Mouse (Mus musculus) embryo, embryonic 10 days (tissue): Measurements from ENCODE around the gene Gas1.

Experiments
- DNase-seq: peaks from one replicate; pipeline ENCODE4 v3.0.0-alpha.2; 2015; ENCODE audit warnings: low spot score

Gas1 gene

DNA sequence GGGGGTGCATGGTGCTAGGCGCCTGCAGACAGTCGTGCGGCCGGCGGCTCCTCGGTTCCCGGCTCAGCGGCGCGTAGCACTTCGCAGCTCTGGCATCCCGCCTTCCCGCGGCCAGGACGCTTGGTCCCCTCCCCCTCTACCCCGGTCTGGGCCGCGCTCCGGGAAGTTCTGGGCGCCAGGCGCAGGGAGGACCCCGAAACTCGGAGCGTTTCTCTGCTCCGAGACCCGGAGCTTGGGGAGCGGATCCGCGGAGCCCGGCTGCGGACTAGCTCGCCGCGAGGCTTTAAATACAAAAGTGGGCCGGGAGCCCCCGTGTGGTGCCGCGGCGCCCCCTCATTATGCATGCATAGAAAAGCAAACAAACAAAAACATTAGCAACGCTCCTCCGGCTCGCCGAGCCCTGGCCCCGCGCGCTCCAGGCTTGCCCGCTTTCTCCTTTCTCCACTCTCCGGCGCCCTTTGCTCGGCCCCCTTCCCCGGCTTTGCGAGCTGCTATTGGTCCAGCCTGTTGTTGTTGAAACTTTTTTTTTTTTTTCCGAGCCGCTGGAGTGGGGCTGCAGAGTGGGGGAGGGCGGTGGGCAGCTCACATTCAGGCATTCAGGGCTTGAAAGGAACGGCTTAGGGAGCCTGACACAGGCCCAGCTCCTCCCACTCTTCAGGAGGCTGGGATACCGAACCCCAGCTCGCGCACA is at the start of gene Gas1:
Gene Gas1, minus strand, starts transcription at position 260 of the 691 bp plus-strand sequence.
- peak; percentile 96 for DNase-seq

DNA sequence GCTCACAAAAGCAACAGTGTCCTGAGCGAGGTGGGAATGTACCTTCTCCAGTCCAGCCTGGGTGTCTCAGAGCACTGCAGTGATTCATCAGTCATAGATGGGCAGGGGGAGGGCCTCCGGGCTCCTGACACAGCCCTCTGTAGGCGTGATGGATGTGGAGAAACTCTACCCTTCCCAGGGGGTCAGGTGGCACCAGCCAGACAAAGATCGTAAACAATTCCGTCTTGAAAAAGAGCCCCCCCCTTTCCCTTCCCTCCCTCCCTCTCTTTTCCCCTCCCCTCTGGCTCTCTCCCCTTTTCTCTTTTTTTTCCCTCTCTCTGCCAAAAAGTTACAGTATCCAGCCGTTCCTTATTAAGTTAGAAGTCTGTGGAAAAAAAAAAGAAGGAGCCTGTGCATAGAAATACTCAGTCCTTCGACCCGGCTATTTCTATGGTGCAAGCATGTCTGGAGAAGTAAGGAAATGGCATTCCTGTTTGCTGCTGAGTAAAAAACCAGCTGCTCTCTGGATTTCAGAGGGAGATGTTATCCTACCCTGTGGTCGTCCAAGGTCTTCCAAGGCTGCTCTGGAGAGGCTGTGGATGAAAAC is 49.2 kb upstream of the Gas1 start:
- peak; percentile 79 for DNase-seq

GRCm38 (mm10) chr13:60225736-60226135 is 48.6 kb upstream of the Gas1 start:
- no peak for DNase-seq

DNA sequence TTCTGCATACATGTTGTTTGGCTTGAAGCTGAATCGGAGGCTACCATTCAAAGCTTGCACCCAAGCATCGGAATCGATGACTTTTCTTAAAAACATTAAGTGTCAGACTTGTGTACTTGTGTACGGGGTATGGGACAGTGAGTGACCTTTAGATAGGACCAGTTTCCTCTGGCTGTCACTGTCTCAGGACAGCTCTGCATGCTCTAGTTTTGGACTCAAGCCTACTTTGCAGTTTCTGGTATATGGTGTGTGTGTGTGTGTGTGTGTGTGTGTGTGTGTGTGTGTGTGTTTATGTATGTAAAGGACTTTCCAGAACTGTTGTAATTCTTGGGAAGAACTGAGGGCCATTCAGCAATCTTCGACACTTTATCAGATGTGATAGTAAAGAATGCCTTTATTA is 48.1 kb upstream of the Gas1 start:
- DNase-seq, result no peak

DNA sequence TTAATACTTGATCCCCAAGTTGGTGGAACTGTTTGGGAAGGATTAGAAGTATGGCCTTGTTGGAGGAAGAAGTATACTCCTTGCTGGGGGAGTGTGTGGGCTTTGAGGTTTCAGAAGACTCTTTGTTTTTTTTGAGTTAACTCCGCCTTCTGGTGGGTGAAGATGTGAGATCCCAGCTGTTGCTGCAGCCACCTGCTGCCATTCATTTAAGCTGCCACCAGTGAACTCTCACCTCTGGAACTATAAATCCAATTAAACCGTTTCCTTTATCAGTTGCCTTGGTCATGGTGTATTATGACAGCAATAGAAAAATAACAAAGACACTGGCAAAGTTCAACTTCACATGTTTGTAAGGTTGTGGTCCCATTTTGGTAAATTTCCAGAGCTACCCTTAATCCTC is 46.6 kb upstream of the Gas1 start:
- peak; percentile 30 for DNase-seq

DNA sequence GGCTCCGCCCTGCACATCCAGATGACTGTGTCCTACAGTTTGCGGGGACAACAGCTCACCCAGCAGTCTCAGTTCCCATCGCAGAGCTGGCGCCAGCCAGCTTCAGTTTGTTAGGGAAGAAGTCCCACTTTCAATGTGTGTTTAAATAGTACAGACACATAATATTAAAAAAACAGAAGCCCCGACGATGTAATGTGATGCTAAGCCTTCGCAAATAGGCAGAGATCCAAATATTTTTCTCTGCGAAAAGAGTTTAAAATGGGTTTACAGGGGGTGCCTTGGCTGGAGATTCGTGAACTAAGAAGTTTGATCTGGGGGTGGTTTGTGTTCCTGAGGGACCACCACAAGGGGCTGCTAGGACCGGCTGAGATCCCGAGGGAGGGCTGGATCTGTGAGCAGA is 45.2 kb upstream of the Gas1 start:
- DNase-seq, result no peak

- DNase-seq, result no peak
Measured at GRCm38 (mm10) chr13:60213896-60214295, 36.7 kb upstream of the Gas1 start.

DNA sequence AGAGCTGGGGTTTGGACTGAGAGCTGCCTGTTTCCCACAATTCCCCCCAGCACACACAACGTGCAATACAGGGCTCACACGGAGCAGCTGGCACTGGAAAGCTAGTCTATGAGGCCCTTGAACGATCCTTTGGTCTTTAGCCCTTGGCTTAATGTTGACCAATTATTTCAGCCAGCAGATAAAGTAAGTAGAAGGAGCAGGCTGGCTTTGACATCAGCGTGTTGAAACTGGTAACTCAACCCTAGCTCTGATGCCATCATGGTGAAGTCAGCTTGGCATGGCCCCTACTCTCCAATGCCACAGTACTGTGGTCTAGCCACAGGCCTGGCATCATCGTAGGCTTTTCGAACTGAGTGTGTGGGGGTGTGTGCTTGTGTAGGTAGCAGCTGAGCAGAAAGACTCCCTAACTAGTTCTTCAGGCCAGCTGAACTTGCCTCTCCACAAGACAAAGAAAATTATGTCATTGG is 30.0 kb upstream of the Gas1 start:
- DNase-seq, result no peak

GRCm38 (mm10) chr13:60204746-60205145 is 27.6 kb upstream of the Gas1 start:
- DNase-seq, result no peak

DNA sequence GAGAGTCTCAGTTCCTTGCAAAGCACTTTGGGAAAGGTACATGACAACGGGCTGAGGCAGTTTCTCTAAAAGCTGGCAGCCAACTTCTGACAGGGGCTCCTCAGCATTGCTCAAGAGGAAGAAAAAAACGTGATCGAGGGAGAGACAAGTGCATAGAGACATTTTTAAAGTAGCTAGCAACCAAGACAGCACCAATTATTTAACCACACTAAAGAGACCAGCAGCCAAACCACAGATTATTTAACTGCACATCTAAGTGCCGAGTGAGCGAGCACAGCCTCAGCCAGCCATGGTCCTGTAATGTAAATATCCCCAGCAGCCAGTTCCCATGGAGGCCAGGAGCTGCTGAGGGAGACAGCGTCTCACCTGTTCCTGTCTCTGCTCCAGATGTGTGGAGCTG is 16.1 kb upstream of the Gas1 start:
- no peak for DNase-seq

DNA sequence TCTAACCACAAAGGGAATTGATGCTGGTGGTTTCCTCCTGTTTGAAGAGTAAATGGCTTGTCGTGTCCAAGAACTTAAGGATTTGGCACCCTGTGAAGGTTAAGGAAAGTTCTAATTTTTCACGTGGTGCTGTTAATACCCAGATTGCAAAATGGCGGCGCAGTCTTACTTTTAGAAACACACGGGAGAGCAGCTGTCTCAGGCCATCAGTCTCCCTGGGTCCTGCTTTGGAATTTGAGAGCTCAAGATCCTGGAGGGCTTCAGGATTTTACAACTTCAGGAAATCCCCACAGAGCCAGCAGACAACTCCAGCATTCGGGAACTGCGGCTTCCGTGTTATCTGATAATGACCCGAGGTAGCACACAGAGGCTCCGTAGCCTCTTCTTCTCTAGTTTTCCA is 12.8 kb upstream of the Gas1 start:
- DNase-seq, result no peak

- DNase-seq, result no peak
Measured at GRCm38 (mm10) chr13:60188952-60189351, 11.8 kb upstream of the Gas1 start.

DNA sequence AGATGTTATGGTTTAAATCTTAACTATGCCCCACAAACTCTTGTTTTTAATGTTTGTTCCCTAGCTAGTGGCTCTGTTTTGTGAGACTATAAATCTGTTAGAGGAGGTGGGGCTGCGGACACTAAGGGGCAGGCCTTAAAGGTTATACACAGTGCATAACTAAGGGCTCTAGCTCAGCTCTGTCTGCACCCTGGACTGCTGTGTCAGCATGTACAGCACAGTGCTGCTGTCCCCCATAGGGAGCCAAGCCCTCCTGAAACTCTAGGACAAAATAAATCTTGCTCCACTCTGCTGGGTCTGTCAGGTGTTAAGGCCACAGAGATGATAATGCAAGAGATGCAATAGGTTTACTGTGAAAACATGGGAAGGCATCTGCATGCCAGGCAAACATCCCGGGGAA is 10.1 kb upstream of the Gas1 start:
- no peak for DNase-seq

GRCm38 (mm10) chr13:60182346-60182745 is 5.2 kb upstream of the Gas1 start:
- DNase-seq, result no peak

- peak; percentile 17 for DNase-seq
Measured at GRCm38 (mm10) chr13:60179641-60180040, 2.5 kb upstream of the Gas1 start.

- peak; percentile 99 for DNase-seq
Measured at GRCm38 (mm10) chr13:60178416-60178815, 1.3 kb upstream of the Gas1 start.

- no peak for DNase-seq
Measured at GRCm38 (mm10) chr13:60177797-60178110, 589 bp upstream of the Gas1 start.

DNA sequence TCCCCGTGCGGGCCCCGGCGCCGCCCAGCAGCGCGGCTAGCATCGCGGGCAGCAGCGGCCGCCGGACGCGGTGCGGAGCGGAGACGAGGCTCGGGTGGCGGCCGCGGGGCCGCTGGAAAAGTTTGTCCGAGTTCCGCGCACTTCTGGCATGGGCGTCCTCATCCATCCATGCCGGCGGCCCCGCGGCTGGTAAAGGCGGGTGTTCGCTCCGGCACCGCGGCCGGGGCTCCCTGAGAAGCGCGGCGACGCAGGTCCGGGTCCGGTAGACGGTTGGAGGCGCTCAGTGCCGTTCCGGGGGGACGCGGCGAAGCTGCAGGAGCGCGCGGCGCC is 424 bp downstream of the Gas1 start:
- no peak for DNase-seq

DNA sequence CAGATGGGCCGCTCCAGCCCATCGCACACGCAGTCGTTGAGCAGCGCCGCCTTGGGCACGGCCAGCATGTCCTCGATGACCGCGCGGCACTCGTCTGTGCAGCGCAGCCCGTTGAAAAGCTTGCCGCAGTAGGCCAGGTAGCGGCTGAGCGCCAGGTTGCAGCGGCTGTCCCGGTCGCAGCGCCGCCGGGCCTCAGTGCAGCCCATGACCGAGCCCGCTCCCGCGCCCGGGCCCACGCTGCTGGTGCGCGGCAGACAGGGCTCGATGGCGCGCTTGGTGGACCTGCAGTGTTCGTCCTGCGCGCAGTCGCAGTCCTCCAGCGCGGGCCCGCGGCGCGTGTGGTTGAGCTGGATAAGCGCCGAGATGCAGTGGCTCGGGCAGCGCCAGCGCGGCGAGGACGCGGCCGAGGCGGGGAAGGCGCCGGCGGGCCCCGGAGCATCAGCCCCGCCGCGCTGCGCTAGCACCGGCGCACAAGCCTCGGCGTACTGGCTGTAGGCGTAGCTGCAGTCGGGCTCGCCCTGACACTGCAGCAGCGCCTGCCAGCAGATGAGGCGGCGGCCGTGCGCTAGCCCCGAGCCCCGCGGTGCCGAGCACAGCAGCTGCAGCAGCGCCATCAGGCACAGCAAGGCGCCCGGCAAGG is 909 bp downstream of the Gas1 start:
- DNase-seq, result peak; percentile 67

- peak; percentile 55 for DNase-seq
Measured at GRCm38 (mm10) chr13:60175490-60176135, 1.6 kb downstream of the Gas1 start.

DNA sequence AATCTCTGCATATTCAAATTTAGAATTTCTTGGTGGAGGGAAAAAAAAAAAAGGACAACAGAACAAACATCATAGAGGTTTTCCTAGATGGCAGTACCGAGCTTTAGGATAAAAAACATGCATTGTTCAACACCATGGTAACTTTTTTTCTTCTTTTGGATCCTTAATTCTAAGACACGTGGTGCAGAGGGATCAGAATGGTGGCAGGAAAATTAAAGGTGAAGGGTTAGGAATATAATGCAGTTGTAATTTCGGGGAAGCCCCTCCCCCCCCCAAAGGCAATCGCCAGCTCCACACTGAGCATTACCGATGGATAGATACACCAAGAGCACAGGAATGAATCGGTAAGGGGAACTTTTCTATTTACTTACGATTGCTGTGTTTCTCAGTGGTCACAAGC is 2.2 kb downstream of the Gas1 start:
- peak; percentile 54 for DNase-seq

DNA sequence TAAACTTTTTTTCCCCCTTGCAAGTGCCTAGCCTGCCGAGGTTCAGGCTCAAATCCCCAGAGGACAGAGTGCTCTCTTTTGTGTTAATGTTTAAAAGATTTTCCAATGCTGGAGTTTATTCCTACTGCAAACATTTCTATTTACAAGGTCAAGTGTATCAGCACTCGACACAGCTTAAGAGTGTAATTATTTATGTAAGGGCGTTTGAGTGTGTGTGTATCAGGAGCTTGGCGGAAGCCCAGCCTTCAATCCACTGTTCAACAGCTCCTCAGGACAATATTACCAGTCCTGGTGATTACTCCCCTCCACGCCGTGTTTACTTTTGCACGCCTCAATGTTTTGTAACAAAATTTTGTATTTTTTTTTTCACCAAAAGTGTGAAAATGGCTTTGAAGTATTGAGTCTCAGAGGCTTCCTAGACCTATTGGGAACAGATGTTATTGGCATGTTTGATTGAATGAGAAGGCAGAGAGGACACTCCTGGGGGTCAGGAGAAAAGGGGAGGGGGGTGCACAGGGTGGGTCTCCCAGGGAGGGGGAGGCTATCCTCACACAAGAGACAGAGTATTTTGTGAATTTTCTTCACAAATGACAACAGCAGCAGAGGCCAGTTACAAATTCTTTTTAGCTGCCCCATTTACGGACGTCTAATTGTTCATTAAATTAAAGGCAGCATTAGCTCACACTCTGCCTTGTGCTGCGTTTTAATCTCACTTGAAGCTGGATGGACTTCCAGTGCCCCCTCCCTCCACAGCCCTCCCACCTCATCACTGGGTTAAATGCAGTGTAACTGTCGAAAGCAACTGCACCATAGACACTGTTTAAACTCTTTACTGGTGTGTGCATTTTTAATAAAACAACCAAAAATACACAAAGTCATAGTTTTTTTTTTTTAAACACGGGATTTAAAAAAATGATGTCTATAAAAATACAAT is 3.3 kb downstream of the Gas1 start:
- DNase-seq, result peak; percentile 59
